Comparison of ENCODE assay signal across 8 mouse cellular contexts in genomic region chr1:39535515-39536311, GRCm38 (mm10). TPM values are rescaled to one million over a fixed set of nuclear protein-coding genes. Genes with fewer than 3 reads are reported as not detected.
A peak's percentile ranks its signal among the peaks of the same experiment; 100 is the strongest.
DNase-seq lines count a peak whose midpoint lies in the region; ATAC-seq lines count a peak whose summit lies in the region.

No protein-coding gene starts in this region.

- H3K4me2 ChIP-seq in hindbrain, embryonic 16.5 days (ENCODE audit: low read length): peak overlapping the region; percentile 94

- peaks cover 27% of the 10 kb centered on the region for H3K79me2 ChIP-seq in macrophage (ENCODE audit: inconsistent target)

- peak overlapping the region; percentile 92 for H3K27ac ChIP-seq in hindbrain, embryonic 16.5 days (ENCODE audit: low read depth, low read length)
- no peak overlapping the region for H3K27ac ChIP-seq in macrophage

- H3K27me3 ChIP-seq in hindbrain, embryonic 16.5 days (replicated peaks; ENCODE audit: control insufficient read depth, insufficient read depth, low read length): no peaks in the 10 kb centered on the region

- peaks cover 13% of the 10 kb centered on the region for H3K4me1 ChIP-seq in hindbrain, embryonic 16.5 days (ENCODE audit: control insufficient read depth, insufficient read depth, low read depth, low read length)

- H3K9ac ChIP-seq in hindbrain, embryonic 16.5 days (ENCODE audit: low read depth, low read length): peak overlapping the region; percentile 98

- peak; percentile 92 for ATAC-seq in hindbrain, embryonic 16.5 days

- peaks cover 25% of the 10 kb centered on the region for H3K36me3 ChIP-seq in hindbrain, embryonic 16.5 days (ENCODE audit: control insufficient read depth, insufficient read depth, low read length)
- peaks cover 31% of the 10 kb centered on the region for H3K36me3 ChIP-seq in macrophage (ENCODE audit: inconsistent target)

- whole genome bisulfite sequencing in hindbrain, embryonic 16.5 days: under 1% methylated on average over 92 of the region's 100 CpGs
- under 1% methylated on average over 99 of the region's 100 CpGs for WGBS in macrophage (ENCODE audit: missing documents)

- DNase-seq in WW6 (ENCODE audit: low read depth, low spot score): peak; percentile 95
- DNase-seq in cerebellum, postnatal 4 days (ENCODE audit: low spot score in 2 of 2): peak; percentile 99
- peak; percentile 98 for DNase-seq in gastrocnemius, adult 18-20 months (ENCODE audit: low spot score)
- DNase-seq in left cerebral cortex, adult 18-20 months (ENCODE audit: low spot score in 2 of 2): peak; percentile 98 to 99
- DNase-seq in right cerebral cortex, adult 18-20 months: peak; percentile 98
- DNase-seq in urinary bladder, postnatal 10 days (ENCODE audit: low spot score): peak; percentile 92

- H3K4me3 ChIP-seq in hindbrain, embryonic 16.5 days (ENCODE audit: low read length): peak overlapping the region; percentile 96
- peak overlapping the region; percentile 41 for H3K4me3 ChIP-seq in macrophage (ENCODE audit: inconsistent target)

- no peaks in the 10 kb centered on the region for H3K9me3 ChIP-seq in hindbrain, embryonic 16.5 days (ENCODE audit: control insufficient read depth, low read length)

RNA-seq across cellular contexts. Expression of gene Cnot11, which starts 0.9 kb away (rescaled TPM):
- total RNA-seq in gastrocnemius, adult 18-20 months (2021): 10 to 100 TPM; 19.0 to 20.8 TPM
- 11.3 and 11.4 TPM in 2 replicates for polyA plus RNA-seq in hindbrain, embryonic 16.5 days (2015; fragmentation: Nextera tagmentation; extraction: Ambion mirVana)
- 10 to 100 TPM; 23.8 to 25.5 TPM for total RNA-seq in left cerebral cortex, adult 18-20 months (2021)
- 10 to 100 TPM in 4 of 26 experiments, 1 to 10 TPM in 22; 2.2 to 11.0 (median 6.7) TPM for total RNA-seq in macrophage (2018; cell fraction: chromatin; rRNA removed)
- total RNA-seq in macrophage (2018; cell fraction: cytosol; rRNA removed): 10 to 100 TPM in 25 of 26 experiments, 1 to 10 TPM in 1; 9.7 to 17.1 (median 14.3) TPM
- total RNA-seq in macrophage (2018; cell fraction: nucleus; rRNA removed): 10 to 100 TPM in 8 of 26 experiments, 1 to 10 TPM in 18; 4.6 to 14.9 (median 7.5) TPM
- polyA plus RNA-seq in macrophage (2018): 13.6 to 16.5 TPM (median 14.8 TPM) in 3 replicates

RNA-seq across cellular contexts. Expression of gene Rnf149, which starts 41.5 kb away (rescaled TPM):
- total RNA-seq in gastrocnemius, adult 18-20 months (2021): 1 to 10 TPM; 7.4 to 8.5 TPM
- 21.2 and 22.2 TPM in 2 replicates for polyA plus RNA-seq in hindbrain, embryonic 16.5 days (2015; fragmentation: Nextera tagmentation; extraction: Ambion mirVana)
- total RNA-seq in left cerebral cortex, adult 18-20 months (2021): 10 to 100 TPM; 31.2 to 34.2 TPM
- 1,000 to 10,000 TPM in 4 of 26 experiments, 100 to 1,000 TPM in 22; 207 to 1,734 (median 562) TPM for total RNA-seq in macrophage (2018; cell fraction: chromatin; rRNA removed)
- total RNA-seq in macrophage (2018; cell fraction: cytosol; rRNA removed): 100 to 1,000 TPM; 103 to 307 (median 139) TPM
- total RNA-seq in macrophage (2018; cell fraction: nucleus; rRNA removed): 100 to 1,000 TPM; 181 to 676 (median 390) TPM
- 117 to 167 TPM (median 137 TPM) in 3 replicates for polyA plus RNA-seq in macrophage (2018)

RNA-seq across cellular contexts. Expression of gene Tbc1d8, which starts 57.2 kb away (rescaled TPM):
- total RNA-seq in gastrocnemius, adult 18-20 months (2021): 1 to 10 TPM; 8.3 to 9.5 TPM
- 9.9 and 12.3 TPM in 2 replicates for polyA plus RNA-seq in hindbrain, embryonic 16.5 days (2015; fragmentation: Nextera tagmentation; extraction: Ambion mirVana)
- total RNA-seq in left cerebral cortex, adult 18-20 months (2021): 10 to 100 TPM; 19.3 to 20.5 TPM
- total RNA-seq in macrophage (2018; cell fraction: chromatin; rRNA removed): 10 to 100 TPM in 25 of 26 experiments, 1 to 10 TPM in 1; 7.2 to 72.3 (median 50.0) TPM
- total RNA-seq in macrophage (2018; cell fraction: cytosol; rRNA removed): 10 to 100 TPM in 24 of 26 experiments, 1 to 10 TPM in 2; 7.1 to 20.0 (median 15.6) TPM
- 10 to 100 TPM; 14.7 to 58.3 (median 33.5) TPM for total RNA-seq in macrophage (2018; cell fraction: nucleus; rRNA removed)
- 7.5 to 23.4 TPM (median 13.9 TPM) in 3 replicates for polyA plus RNA-seq in macrophage (2018)
